Mouse (Mus musculus) liver, embryonic 13.5 days (tissue): ENCODE measurements around the gene Rac3. TPM values are rescaled to one million over a fixed set of nuclear protein-coding genes. Genes with fewer than 3 reads are reported as not detected.
A peak's percentile ranks its signal among the peaks of the same experiment; 100 is the strongest.

Experiments used
- ATAC-seq: fragments of 200-750 bp; cut with Nextera tagmentation; 2 replicates; pipeline ENCODE4 v1.8.0; 2017; ENCODE audit warnings: low read depth, mild to moderate bottlenecking, moderate number of reproducible peaks, moderate library complexity
- DNase-seq: peaks from one replicate; pipeline ENCODE4 v3.0.0; 2022
- H3K27ac ChIP-seq: fragments of 300-500 bp; sonication (generic); 2 replicates; pipeline ENCODE4 v1.5.1; 2015; ENCODE audit warnings: moderate library complexity, mild to moderate bottlenecking, inconsistent platforms
- H3K27me3 ChIP-seq: fragments of 300-500 bp; sonication (generic); 2 replicates; pipeline ENCODE4 v1.6.1; 2015; ENCODE audit warnings: mild to moderate bottlenecking, inconsistent platforms
- H3K36me3 ChIP-seq: fragments of 300-500 bp; sonication (generic); 2 replicates; pipeline ENCODE4 v1.6.1; 2015; ENCODE audit warnings: mild to moderate bottlenecking, inconsistent platforms
- H3K4me1 ChIP-seq: fragments of 300-500 bp; sonication (generic); replicated peaks from 2 replicates; pipeline ENCODE4 v1.6.1; 2015; ENCODE audit warnings: inconsistent platforms
- H3K4me2 ChIP-seq: fragments of 300-500 bp; sonication (generic); 2 replicates; pipeline ENCODE4 v1.6.1; 2015; ENCODE audit warnings: inconsistent platforms, mild to moderate bottlenecking, moderate library complexity
- H3K4me3 ChIP-seq: fragments of 300-500 bp; sonication (generic); replicated peaks from 2 replicates; pipeline ENCODE4 v1.5.1; 2015; ENCODE audit warnings: mild to moderate bottlenecking, inconsistent platforms
- H3K9ac ChIP-seq: fragments of 300-500 bp; sonication (generic); 2 replicates; pipeline ENCODE4 v1.6.1; 2015; ENCODE audit warnings: mild to moderate bottlenecking, inconsistent platforms
- H3K9me3 ChIP-seq: fragments of 300-500 bp; sonication (generic); replicated peaks from 2 replicates; pipeline ENCODE4 v1.6.1; 2016; ENCODE audit warnings: inconsistent platforms
- WGBS: fragments of 180-500 bp; shearing (Covaris S2); methylation state at CpG from one replicate; pipeline ENCODE4 v1.1.7; 2015; ENCODE audit not compliant: insufficient replicate concordance; 5-methylcytosine and 5-hydroxymethylcytosine counted together
- polyA plus RNA-seq: library from polyadenylated mRNA; unstranded; fragments of >200 nt; fragmentation: Nextera tagmentation; extraction: Ambion mirVana; gene quantifications from 2 replicates; pipeline ENCODE4 v1.2.1, GENCODE M21; 2015

The Rac3 gene
- polyA plus RNA-seq, 1 experiment from 2014 or later, result 2.3 TPM

DNA sequence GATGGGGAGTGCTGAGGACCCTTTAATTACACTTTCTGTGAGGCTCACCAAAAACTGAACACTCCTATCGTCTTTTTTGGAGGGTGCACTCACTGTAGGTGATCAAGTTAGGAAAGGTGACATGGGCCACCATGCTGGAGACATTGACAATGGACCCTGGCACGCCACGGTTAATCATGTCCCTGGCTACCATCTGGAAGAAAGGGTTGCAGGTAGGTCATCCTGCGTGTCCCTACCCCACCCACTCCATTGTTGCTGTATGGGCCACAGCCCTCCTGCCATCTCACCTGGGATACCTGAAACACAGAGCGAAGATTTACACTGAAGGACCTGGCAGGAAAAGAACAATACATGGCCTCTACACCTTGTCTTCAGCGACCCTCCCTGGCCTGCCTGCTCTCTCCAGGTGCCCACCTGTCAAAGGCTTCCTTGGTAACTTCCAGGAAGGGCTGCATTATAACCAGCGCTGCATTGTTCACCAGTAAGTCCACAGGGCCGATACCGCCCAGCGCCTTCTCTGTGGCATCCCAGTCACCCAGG lies 9.1 kb downstream of the Rac3 start:
- H3K4me3 ChIP-seq, result no peak overlapping the region
- 70% methylated on average over 10 of the region's 10 CpGs for WGBS
- H3K4me2 ChIP-seq, result no peak overlapping the region
- H3K27me3 ChIP-seq, result peaks cover 35% of the 10 kb centered on the region
- H3K36me3 ChIP-seq, result no peaks in the 10 kb centered on the region
- no peaks in the 10 kb centered on the region for H3K9me3 ChIP-seq
- H3K9ac ChIP-seq, result no peak overlapping the region
- peaks cover 21% of the 10 kb centered on the region for H3K4me1 ChIP-seq
- ATAC-seq (no peak), DNase-seq (no peak)
- no peak overlapping the region for H3K27ac ChIP-seq

DNA sequence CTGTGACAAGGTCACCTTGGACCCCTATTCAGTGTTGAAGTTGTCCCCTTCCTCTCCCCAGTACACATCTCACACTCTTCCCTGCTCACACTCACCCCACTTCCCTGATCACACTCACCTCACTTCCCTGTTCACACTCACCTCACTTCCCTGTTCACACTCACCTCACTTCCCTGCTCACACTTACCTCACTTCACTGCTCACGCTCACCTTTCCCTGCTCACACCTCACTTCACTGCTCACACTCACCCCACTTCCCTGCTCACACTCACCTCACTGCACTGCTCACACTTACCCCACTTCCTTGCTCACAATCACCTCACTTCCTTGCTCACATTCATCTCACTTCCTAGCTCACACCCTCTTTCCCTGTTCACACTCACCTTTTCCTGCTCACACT lies 10.1 kb downstream of the Rac3 start:
- Histone ChIP-seq H3K9me3 (no peaks in the 10 kb centered on the region), H3K9ac (no peak overlapping the region), H3K4me1 (peaks cover 16% of the 10 kb centered on the region), H3K4me3 (no peak overlapping the region), H3K4me2 (no peak overlapping the region), H3K36me3 (no peaks in the 10 kb centered on the region), H3K27me3 (peaks cover 26% of the 10 kb centered on the region), H3K27ac (no peak overlapping the region)
- DNase-seq (no peak), ATAC-seq (no peak)
- 76% methylated on average over 1 of the region's 1 CpGs for WGBS

- Histone ChIP-seq H3K27me3 (peaks cover 26% of the 10 kb centered on the region), H3K4me1 (peaks cover 10% of the 10 kb centered on the region), H3K9ac (no peak within 1 kb of the TSS), H3K9me3 (no peaks in the 10 kb centered on the region), H3K27ac (no peak within 1 kb of the TSS), H3K4me3 (no peak within 1 kb of the TSS), H3K36me3 (no peaks in the 10 kb centered on the region), H3K4me2 (no peak within 1 kb of the TSS)
- no peak for ATAC-seq
- 69% methylated on average over 12 of the region's 12 CpGs for WGBS
- no peak for DNase-seq
These were observed 10.8 kb downstream of the Rac3 start, which contains the start of gene Cbr2 for GRCm38 (mm10) chr11:120731858-120732680. Gene Cbr2 (minus strand): TSS chr11:120732114.

- Histone ChIP-seq H3K4me3 (no peak overlapping the region), H3K27me3 (peaks cover 25% of the 10 kb centered on the region), H3K27ac (no peak overlapping the region), H3K4me2 (no peak overlapping the region), H3K9me3 (no peaks in the 10 kb centered on the region), H3K36me3 (no peaks in the 10 kb centered on the region), H3K9ac (no peak overlapping the region), H3K4me1 (peaks cover 9% of the 10 kb centered on the region)
- no peak for DNase-seq
- 43% methylated on average over 6 of the region's 6 CpGs for WGBS
- ATAC-seq, result no peak
These were observed 12.3 kb downstream of the Rac3 start for GRCm38 (mm10) chr11:120733521-120733920.

DNA sequence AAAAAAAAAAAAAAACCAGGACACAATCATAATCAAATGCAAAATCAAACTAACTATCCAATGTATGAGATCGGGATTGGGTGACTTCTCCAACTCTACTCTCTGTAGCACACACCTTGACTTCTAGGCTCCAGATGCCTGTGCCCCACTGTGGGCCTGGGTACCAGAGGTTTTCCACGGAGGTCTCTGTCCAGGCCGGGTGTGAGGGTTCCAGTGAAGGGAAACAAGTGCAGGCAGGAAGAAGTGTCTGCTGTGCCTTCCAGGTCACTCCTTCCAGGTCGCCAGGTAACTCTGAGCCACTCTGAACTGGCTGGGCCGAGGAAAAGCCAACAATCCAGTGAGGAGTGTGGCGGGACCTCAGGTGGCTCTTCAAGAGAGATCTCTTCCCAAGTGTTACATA lies 15.2 kb downstream of the Rac3 start:
- no peaks in the 10 kb centered on the region for H3K4me1 ChIP-seq
- H3K27ac ChIP-seq, result no peak overlapping the region
- H3K9me3 ChIP-seq, result no peaks in the 10 kb centered on the region
- 51% methylated on average over 6 of the region's 6 CpGs for WGBS
- no peak overlapping the region for H3K4me3 ChIP-seq
- ATAC-seq (no peak), DNase-seq (no peak)
- peaks cover 12% of the 10 kb centered on the region for H3K27me3 ChIP-seq
- no peaks in the 10 kb centered on the region for H3K36me3 ChIP-seq
- no peak overlapping the region for H3K4me2 ChIP-seq
- no peak overlapping the region for H3K9ac ChIP-seq

DNA sequence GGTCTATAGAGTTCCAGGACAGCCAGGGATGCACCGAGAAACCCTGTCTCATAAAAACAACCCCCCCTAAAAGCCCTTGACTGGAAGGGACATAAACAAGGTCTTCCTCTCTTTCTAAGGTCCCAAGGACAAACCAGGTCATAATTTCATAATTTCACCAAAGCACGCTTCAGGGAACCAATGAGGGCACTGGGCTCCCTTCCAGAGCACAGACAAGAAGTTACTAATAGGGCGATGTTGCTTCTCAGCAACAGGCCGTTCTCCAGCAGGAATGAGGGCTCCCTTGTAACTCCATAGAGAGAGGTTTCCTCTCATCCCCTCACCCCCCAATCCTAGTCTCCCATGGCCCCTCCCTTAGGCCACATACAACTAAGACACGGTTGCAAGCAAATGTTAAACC lies 19.7 kb downstream of the Rac3 start:
- Histone ChIP-seq H3K9me3 (no peaks in the 10 kb centered on the region), H3K27ac (no peak overlapping the region)

GRCm38 (mm10) chr11:120744121-120744701 lies 22.9 kb downstream of the Rac3 start:
- H3K27me3 ChIP-seq, result peaks cover 3% of the 10 kb centered on the region; the same call in 1 of the 2 replicates
- no peaks in the 10 kb centered on the region for H3K9me3 ChIP-seq
- DNase-seq, result no peak
- H3K4me3 ChIP-seq, result no peak overlapping the region
- 58% methylated on average over 7 of the region's 7 CpGs for WGBS
- H3K4me2 ChIP-seq, result no peak overlapping the region
- no peak overlapping the region for H3K9ac ChIP-seq
- no peak overlapping the region for H3K27ac ChIP-seq
- H3K4me1 ChIP-seq, result no peaks in the 10 kb centered on the region
- no peak for ATAC-seq
- H3K36me3 ChIP-seq, result no peaks in the 10 kb centered on the region

More for the DNA sequence above, 19.7 kb downstream of the Rac3 start:
- Histone ChIP-seq H3K36me3 (no peaks in the 10 kb centered on the region), H3K27me3 (peaks cover 3% of the 10 kb centered on the region; the same call in 1 of the 2 replicates), H3K9ac (no peak overlapping the region), H3K4me1 (no peaks in the 10 kb centered on the region), H3K4me3 (no peak overlapping the region), H3K4me2 (no peak overlapping the region)
- ATAC-seq (no peak), DNase-seq (no peak)
- WGBS, result 75% methylated on average over 5 of the region's 5 CpGs

- Histone ChIP-seq H3K9ac (no peak overlapping the region), H3K4me2 (no peak overlapping the region), H3K4me1 (no peaks in the 10 kb centered on the region), H3K27me3 (no peaks in the 10 kb centered on the region), H3K4me3 (no peak overlapping the region), H3K36me3 (no peaks in the 10 kb centered on the region), H3K27ac (no peak overlapping the region), H3K9me3 (no peaks in the 10 kb centered on the region)
- ATAC-seq, result no peak
- 52% methylated on average over 4 of the region's 4 CpGs for WGBS
- DNase-seq, result no peak
These were observed 26.7 kb downstream of the Rac3 start for GRCm38 (mm10) chr11:120747974-120748373.

DNA sequence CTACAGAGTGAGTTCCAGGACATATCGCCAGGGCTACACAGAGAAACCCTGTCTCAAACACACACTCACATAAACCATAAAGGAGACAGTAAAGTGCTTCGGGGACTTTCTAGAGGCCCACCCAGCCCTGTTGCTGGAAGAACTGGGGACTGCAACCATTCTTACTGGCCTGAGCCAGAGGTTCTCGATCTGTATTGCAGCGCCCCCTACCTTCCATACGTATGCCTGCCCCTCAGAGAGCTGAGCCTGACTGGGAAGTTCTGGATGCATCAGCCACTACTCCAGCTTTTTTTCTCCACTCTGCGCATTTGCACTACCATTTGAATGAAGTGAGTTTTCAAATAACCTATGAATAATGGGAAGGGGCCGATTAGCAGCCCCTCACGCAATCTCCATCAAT lies 28.2 kb downstream of the Rac3 start:
- DNase-seq (peak; percentile 20), ATAC-seq (no peak)
- Histone ChIP-seq H3K9ac (no peak overlapping the region), H3K9me3 (no peaks in the 10 kb centered on the region), H3K4me1 (no peaks in the 10 kb centered on the region), H3K27me3 (no peaks in the 10 kb centered on the region), H3K4me2 (no peak overlapping the region), H3K4me3 (no peak overlapping the region), H3K27ac (no peak overlapping the region), H3K36me3 (no peaks in the 10 kb centered on the region)
- WGBS, result 50% methylated on average over 8 of the region's 8 CpGs

DNA sequence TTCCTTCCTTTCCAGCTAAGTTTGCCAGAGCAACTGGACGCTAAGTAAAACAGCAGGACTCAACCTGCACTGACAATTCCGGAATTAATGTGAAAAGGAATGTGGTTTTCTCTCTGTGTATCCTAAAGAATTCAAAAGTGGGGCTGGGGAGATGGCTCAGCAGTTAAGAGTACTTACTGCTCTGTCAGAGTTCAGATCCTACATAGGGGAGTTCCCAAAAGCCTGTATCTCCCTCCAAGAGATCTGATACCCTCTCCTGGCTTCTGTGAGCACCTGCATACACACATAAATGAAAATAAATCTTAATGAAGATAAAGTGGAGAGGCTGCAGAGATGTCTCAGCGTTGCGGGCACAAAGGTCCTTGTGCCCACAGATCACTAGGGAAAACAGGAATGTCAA lies 30.3 kb downstream of the Rac3 start:
- H3K4me2 ChIP-seq, result no peak overlapping the region
- ATAC-seq, result no peak
- H3K4me1 ChIP-seq, result no peaks in the 10 kb centered on the region
- H3K9ac ChIP-seq, result no peak overlapping the region
- no peaks in the 10 kb centered on the region for H3K36me3 ChIP-seq
- no peaks in the 10 kb centered on the region for H3K27me3 ChIP-seq
- no peak overlapping the region for H3K4me3 ChIP-seq
- H3K9me3 ChIP-seq, result no peaks in the 10 kb centered on the region
- DNase-seq, result no peak
- no peak overlapping the region for H3K27ac ChIP-seq
- 62% methylated on average over 4 of the region's 4 CpGs for WGBS

- H3K9me3 ChIP-seq, result peaks cover 31% of the 10 kb centered on the region
- H3K4me2 ChIP-seq, result no peak overlapping the region
- ATAC-seq, result no peak
- H3K27ac ChIP-seq, result no peak overlapping the region
- no peaks in the 10 kb centered on the region for H3K36me3 ChIP-seq
- no peak overlapping the region for H3K9ac ChIP-seq
- H3K4me3 ChIP-seq, result no peak overlapping the region
- DNase-seq, result no peak
- H3K27me3 ChIP-seq, result peaks cover 27% of the 10 kb centered on the region
- 79% methylated on average over 9 of the region's 9 CpGs for WGBS
- H3K4me1 ChIP-seq, result no peaks in the 10 kb centered on the region
These were observed 39.0 kb downstream of the Rac3 start for GRCm38 (mm10) chr11:120760236-120760635.
